Mouse (Mus musculus) granulocyte monocyte progenitor cell, adult 5-6 weeks (primary cell): ENCODE measurements around the gene 1110059E24Rik. TPM values are rescaled to one million over a fixed set of nuclear protein-coding genes. Genes with fewer than 3 reads are reported as not detected.

Experiments
- total RNA-seq, 2 experiments: library from RNA; stranded (forward) in 1 of 2; stranded (reverse) in 1 of 2; fragments of 200-712, 200-1000 nt in 1 of 2; fragments of >200 nt in 1 of 2; fragmentation: Nextera tagmentation in 1 of 2; gene quantifications; 2 replicates each; pipeline ENCODE4 v1.2.3; 2014 to 2017

1110059E24Rik gene
- total RNA-seq, 2 experiments from 2014 or later, result 35.7 to 88.0 TPM

Other genes starting within 250 kb of the 1110059E24Rik start
- 45.1 and 53.5 TPM in 2 replicates for gene Gda, start 179.5 kb downstream of the 1110059E24Rik start, total RNA-seq (2014; fragmentation: Nextera tagmentation)
- 98.2 and 116 TPM in 2 replicates for gene Gda, start 179.5 kb downstream of the 1110059E24Rik start, total RNA-seq (2017)
- gene Abhd17b, start 209 bp upstream of the 1110059E24Rik start, total RNA-seq (2014; fragmentation: Nextera tagmentation), result 57.7 and 62.0 TPM in 2 replicates
- gene Abhd17b, start 209 bp upstream of the 1110059E24Rik start, total RNA-seq (2017), result 63.0 and 66.5 TPM in 2 replicates
- gene Cemip2, start 125.4 kb upstream of the 1110059E24Rik start, total RNA-seq (2014; fragmentation: Nextera tagmentation), result 10.1 and 13.9 TPM in 2 replicates
- gene Cemip2, start 125.4 kb upstream of the 1110059E24Rik start, total RNA-seq (2017), result 24.0 and 24.5 TPM in 2 replicates